Mouse (Mus musculus) liver, postnatal 0 days (tissue): ENCODE results near the gene Btbd6.

Experiments
- CTCF ChIP-seq: sonication (generic); IDR thresholded peaks from 2 replicates; pipeline ENCODE4 v1.5.1; 2016; ENCODE audit warnings: antibody characterized with exemption, low read depth
- EP300 ChIP-seq: IDR thresholded peaks from 2 replicates; pipeline ENCODE4 v1.6.1; 2016; ENCODE audit warnings: antibody characterized with exemption, low read depth, mild to moderate bottlenecking

DNA sequence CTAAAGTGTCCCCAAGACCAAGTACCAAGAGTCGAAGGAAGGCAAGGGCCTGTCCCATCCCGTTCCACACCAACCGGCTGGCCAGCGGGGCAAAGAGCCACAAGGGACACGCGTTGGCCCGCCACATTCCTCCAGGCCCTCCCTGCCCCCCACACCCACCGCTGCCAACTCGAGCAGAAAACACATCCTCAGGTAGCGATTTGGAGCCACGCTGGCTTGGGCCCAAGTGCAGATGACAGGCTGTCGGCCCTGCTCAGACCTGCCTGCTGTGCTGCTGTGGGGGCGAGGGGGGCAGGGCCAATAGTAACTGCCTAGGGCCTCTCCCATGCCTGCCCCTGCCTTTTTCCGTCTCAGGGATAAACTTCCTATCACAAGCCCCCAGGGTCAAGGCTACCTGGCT is 49.0 kb upstream of the Btbd6 start:
- TF ChIP-seq CTCF, result no peak
- TF ChIP-seq EP300, result no peak
